Mouse (Mus musculus): ENCODE measurements around the gene Rbm17. TPM values are rescaled to one million over a fixed set of nuclear protein-coding genes. Genes with fewer than 3 reads are reported as not detected.
A peak's percentile ranks its signal among the peaks of the same experiment; 100 is the strongest.

The Rbm17 gene
- polyA plus RNA-seq, 1 experiment = 37.7 TPM

DNA sequence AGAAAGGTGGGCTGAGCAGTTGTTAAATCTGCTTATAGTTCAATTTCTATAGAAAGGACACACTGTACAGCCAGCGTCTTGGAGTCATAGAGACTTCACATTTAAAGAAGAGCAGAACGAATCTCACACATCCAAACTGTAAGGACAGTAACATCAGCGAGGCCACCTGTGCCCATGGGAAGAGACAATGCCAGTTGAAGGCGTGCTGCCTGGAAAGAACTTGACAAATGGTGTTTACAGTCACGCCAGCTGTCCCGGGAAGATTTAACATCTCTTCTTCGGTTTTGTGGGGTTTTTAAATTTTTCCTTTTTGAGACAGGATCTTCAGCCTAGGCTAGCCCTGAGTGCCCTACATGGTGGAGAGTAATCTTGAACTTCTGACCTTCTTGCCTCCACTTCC lies 45.3 kb downstream of the Rbm17 start:
- 89% methylated on average over 7 of the region's 7 CpGs for WGBS
- Histone ChIP-seq H3K27me3 (ENCODE audit: control insufficient read depth, insufficient read depth, low read length) (no peaks in the 10 kb centered on the region), H3K36me3 (ENCODE audit: control insufficient read depth, insufficient read depth, low read length) (no peaks in the 10 kb centered on the region), H3K4me3 (ENCODE audit: extremely low read depth, insufficient read depth, insufficient read length) (no peak overlapping the region), H3K4me1 (ENCODE audit: control insufficient read depth, insufficient read depth, insufficient read length) (no peaks in the 10 kb centered on the region), H3K27ac (ENCODE audit: insufficient read depth, low read length) (no peak overlapping the region)
- TF ChIP-seq CTCF (IDR thresholded peaks at IDR 0.05; ENCODE audit: extremely low read depth, insufficient read depth, insufficient read length, insufficient replicate concordance) (no peak), POLR2A (IDR thresholded peaks at IDR 0.05; ENCODE audit: low read depth, low read length) (no peak)
- DNase-seq (ENCODE audit: low read depth in 1 of 2, low spot score in 2 of 2) = no peak

DNA sequence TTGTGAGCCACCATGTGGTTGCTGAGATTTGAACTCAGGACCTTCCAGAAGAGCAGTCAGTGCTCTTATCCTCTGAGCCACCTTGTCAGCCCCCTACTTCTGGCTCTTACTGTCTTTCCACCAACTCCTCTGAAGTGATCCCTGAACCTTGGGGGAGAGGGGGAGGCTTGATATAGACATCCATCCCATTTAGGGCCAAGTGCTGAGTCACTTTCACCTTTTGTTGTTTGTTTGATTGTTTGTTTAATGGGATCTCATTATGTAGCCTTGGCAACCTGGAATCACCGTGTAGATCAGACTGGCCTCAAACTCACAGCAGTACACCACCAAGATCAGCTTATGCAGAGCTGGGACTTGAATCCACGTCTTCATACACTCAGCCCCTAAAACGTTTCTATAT lies 46.7 kb downstream of the Rbm17 start:
- Histone ChIP-seq H3K27ac (ENCODE audit: insufficient read depth, low read length) (no peak overlapping the region), H3K27me3 (ENCODE audit: control insufficient read depth, insufficient read depth, low read length) (no peaks in the 10 kb centered on the region), H3K4me3 (ENCODE audit: extremely low read depth, insufficient read depth, insufficient read length) (no peak overlapping the region), H3K4me1 (ENCODE audit: control insufficient read depth, insufficient read depth, insufficient read length) (peaks cover 5% of the 10 kb centered on the region; the same call in 1 of the 2 replicates), H3K36me3 (ENCODE audit: control insufficient read depth, insufficient read depth, low read length) (no peaks in the 10 kb centered on the region)
- WGBS = 86% methylated on average over 3 of the region's 3 CpGs
- no peak for DNase-seq (ENCODE audit: low read depth in 1 of 2, low spot score in 2 of 2)
- TF ChIP-seq POLR2A (IDR thresholded peaks at IDR 0.05; ENCODE audit: low read depth, low read length) = no peak
- TF ChIP-seq CTCF (IDR thresholded peaks at IDR 0.05; ENCODE audit: extremely low read depth, insufficient read depth, insufficient read length, insufficient replicate concordance) = no peak

DNA sequence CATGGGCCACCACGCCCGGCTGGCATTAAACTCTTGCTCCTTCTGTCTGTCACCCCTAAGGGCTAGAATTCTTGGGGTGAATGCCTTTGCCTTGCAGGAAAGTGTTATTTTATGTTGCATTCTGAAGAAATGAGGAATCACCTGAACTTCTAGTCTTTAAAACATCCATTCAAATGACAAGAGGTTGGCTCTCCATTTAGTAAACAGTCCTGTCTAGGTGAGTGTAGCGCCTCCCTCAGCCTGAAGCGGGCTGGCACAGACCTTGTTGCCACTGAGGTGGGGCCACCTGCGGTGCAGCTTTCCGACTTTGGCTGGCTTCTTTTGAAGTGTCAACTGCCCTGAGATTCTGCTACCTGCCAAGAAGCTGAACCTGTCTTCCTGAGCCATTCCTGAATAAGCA lies 48.6 kb downstream of the Rbm17 start:
- H3K36me3 ChIP-seq (ENCODE audit: control insufficient read depth, insufficient read depth, low read length) = no peaks in the 10 kb centered on the region
- DNase-seq (ENCODE audit: low read depth in 1 of 2, low spot score in 2 of 2) = no peak
- WGBS = 94% methylated on average over 6 of the region's 6 CpGs
- no peaks in the 10 kb centered on the region for H3K27me3 ChIP-seq (ENCODE audit: control insufficient read depth, insufficient read depth, low read length)
- no peak overlapping the region for H3K4me3 ChIP-seq (ENCODE audit: extremely low read depth, insufficient read depth, insufficient read length)
- no peak for TF ChIP-seq POLR2A (IDR thresholded peaks at IDR 0.05; ENCODE audit: low read depth, low read length)
- no peak for TF ChIP-seq CTCF (IDR thresholded peaks at IDR 0.05; ENCODE audit: extremely low read depth, insufficient read depth, insufficient read length, insufficient replicate concordance)
- no peak overlapping the region for H3K27ac ChIP-seq (ENCODE audit: insufficient read depth, low read length)
- H3K4me1 ChIP-seq (ENCODE audit: control insufficient read depth, insufficient read depth, insufficient read length) = peaks cover 9% of the 10 kb centered on the region; the same call in 1 of the 2 replicates

DNA sequence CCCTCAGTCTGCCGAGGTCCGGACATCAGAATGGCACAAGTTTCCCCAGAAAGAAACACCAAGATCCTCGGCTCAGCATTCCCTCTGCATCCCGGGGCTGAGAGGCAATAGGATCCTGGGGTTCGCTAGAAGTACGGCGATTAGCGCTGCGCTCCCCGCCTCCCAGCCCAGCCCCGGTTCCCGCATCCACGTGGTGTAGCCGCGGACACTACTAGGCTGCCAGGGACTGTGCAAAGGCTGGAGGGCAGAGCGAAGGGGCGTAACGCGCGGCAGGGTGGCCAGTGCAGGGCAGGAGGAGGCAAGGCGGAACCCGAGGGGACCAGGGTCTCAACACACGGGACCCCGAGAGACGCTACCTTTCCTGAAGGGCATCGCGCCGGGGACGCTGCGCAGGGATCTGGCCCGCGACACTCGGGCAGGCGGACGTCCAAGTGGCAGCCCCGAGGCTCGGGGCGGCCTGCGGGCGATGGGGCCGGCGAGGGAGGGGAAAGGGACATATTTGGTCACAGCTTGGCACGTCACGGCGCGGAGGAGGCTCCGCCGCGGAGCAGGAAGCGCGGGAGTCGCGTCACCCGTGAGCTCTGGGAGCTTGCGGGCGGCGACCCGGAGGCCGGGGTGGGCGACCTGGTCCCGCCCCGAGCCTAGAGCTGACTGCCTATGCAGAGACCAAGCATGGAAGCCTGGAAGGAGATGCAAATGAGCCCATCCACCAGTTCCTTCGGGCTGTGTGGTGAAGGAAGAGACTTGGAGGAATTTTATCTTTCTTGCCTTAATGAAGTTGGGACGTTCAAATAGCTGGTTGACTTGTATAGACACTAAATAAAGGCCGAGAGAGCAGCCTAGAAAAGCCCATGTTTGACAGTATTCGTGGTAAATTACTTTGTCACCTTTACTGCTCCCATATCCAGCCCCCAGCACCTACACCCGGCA lies 50.2 kb downstream of the Rbm17 start, which contains the start of gene Pfkfb3:
Pfkfb3 (minus strand) TSS at position 607 of the 930 bp plus-strand sequence.
- DNase-seq (ENCODE audit: low read depth in 1 of 2, low spot score in 2 of 2) = peak; percentile 55 to 83
- Histone ChIP-seq H3K27me3 (ENCODE audit: control insufficient read depth, insufficient read depth, low read length) (no peaks in the 10 kb centered on the region), H3K36me3 (ENCODE audit: control insufficient read depth, insufficient read depth, low read length) (no peaks in the 10 kb centered on the region), H3K4me3 (ENCODE audit: extremely low read depth, insufficient read depth, insufficient read length) (peak within 1 kb of the TSS; percentile 77), H3K4me1 (ENCODE audit: control insufficient read depth, insufficient read depth, insufficient read length) (peaks cover 10% of the 10 kb centered on the region; the same call in 1 of the 2 replicates), H3K27ac (ENCODE audit: insufficient read depth, low read length) (peak within 1 kb of the TSS; percentile 71)
- TF ChIP-seq CTCF (IDR thresholded peaks at IDR 0.05; ENCODE audit: extremely low read depth, insufficient read depth, insufficient read length, insufficient replicate concordance) (no peak), POLR2A (IDR thresholded peaks at IDR 0.05; ENCODE audit: low read depth, low read length) (peak; percentile 25; the same call in 1 of the 2 replicates)
- WGBS = 1% methylated on average over 66 of the region's 67 CpGs

DNA sequence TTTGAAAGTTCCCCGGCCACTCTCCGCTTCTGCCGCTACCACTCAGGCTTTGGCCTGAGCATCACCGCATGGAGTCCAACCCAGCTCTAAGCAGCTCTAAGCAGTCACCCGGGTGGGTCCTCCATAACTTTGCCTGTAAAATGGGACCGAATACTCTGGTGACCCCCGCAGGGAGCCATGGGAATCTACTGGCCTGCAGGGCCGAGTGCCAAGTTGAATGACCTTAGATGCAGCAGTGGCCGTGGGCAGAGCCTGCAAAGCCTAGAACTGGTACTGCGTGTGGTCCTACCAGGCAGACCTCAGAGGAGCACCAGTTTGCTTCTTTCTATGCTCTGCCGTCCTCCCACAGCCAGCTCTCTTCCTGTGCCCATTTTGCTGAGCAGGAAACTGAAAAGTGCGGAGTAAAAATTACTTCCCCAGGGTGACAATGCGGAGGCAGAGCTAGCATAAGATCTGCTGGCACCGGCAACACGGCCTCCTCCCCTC lies 50.9 kb downstream of the Rbm17 start:
- under 1% methylated on average over 15 of the region's 15 CpGs for WGBS
- Histone ChIP-seq H3K27ac (ENCODE audit: insufficient read depth, low read length) (peak overlapping the region; percentile 71), H3K4me1 (ENCODE audit: control insufficient read depth, insufficient read depth, insufficient read length) (peaks cover 16% of the 10 kb centered on the region; the same call in 1 of the 2 replicates), H3K36me3 (ENCODE audit: control insufficient read depth, insufficient read depth, low read length) (no peaks in the 10 kb centered on the region), H3K4me3 (ENCODE audit: extremely low read depth, insufficient read depth, insufficient read length) (peak overlapping the region; percentile 77), H3K27me3 (ENCODE audit: control insufficient read depth, insufficient read depth, low read length) (no peaks in the 10 kb centered on the region)
- no peak for TF ChIP-seq CTCF (IDR thresholded peaks at IDR 0.05; ENCODE audit: extremely low read depth, insufficient read depth, insufficient read length, insufficient replicate concordance)
- TF ChIP-seq POLR2A (IDR thresholded peaks at IDR 0.05; ENCODE audit: low read depth, low read length) = no peak; the same call in 1 of the 2 replicates
- DNase-seq (ENCODE audit: low read depth in 1 of 2, low spot score in 2 of 2) = peak in 1 of 2 experiments; percentile 30

DNA sequence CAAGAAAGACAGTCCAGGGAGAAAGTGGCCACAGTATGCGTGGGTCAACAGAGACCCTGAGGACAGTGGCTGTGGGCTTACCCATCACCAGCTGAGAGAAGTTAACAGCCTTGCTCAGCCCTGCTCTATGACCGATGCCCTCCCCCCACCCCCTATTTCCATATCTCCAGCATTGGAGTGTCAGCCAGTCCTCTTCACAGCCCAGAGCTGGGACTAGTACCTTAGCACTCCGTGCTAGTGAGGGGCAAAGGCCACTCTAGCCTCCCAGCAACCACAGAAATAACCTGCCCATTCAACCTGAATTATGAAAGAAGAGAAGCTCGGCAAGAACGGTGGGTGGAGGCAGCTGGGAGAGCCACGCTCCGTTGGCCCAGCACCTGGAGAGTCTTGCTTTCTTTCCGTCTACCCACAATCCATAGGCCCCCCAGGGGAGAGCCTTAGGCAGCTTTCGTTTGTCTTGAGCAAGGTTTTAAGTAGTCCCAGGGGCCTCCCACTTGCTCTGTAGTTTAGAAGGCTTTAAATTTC lies 51.6 kb downstream of the Rbm17 start:
- DNase-seq (ENCODE audit: low read depth in 1 of 2, low spot score in 2 of 2) = peak in 1 of 2 experiments; percentile 30
- Histone ChIP-seq H3K27me3 (ENCODE audit: control insufficient read depth, insufficient read depth, low read length) (no peaks in the 10 kb centered on the region), H3K4me3 (ENCODE audit: extremely low read depth, insufficient read depth, insufficient read length) (peak overlapping the region; percentile 77), H3K27ac (ENCODE audit: insufficient read depth, low read length) (peak overlapping the region; percentile 71; the same call in 1 of the 2 replicates), H3K4me1 (ENCODE audit: control insufficient read depth, insufficient read depth, insufficient read length) (peaks cover 18% of the 10 kb centered on the region; the same call in 1 of the 2 replicates), H3K36me3 (ENCODE audit: control insufficient read depth, insufficient read depth, low read length) (no peaks in the 10 kb centered on the region)
- TF ChIP-seq POLR2A (IDR thresholded peaks at IDR 0.05; ENCODE audit: low read depth, low read length) (no peak), CTCF (IDR thresholded peaks at IDR 0.05; ENCODE audit: extremely low read depth, insufficient read depth, insufficient read length, insufficient replicate concordance) (no peak)
- 9% methylated on average over 9 of the region's 9 CpGs for WGBS
